Mouse (Mus musculus) liver, embryonic 16.5 days (tissue): ENCODE measurements around the gene Bri3. TPM values are rescaled to one million over a fixed set of nuclear protein-coding genes. Genes with fewer than 3 reads are reported as not detected.

Source experiments
- ATAC-seq: fragments of 200-750 bp; cut with Nextera tagmentation; 2 replicates; pipeline ENCODE4 v1.8.0; 2017; ENCODE audit warnings: low read depth, mild to moderate bottlenecking, moderate number of reproducible peaks, moderate library complexity
- H3K27ac ChIP-seq: fragments of 300-500 bp; sonication (generic); 2 replicates; pipeline ENCODE4 v1.5.1; 2014; ENCODE audit warnings: mild to moderate bottlenecking, low read length
- H3K27me3 ChIP-seq: fragments of 300-500 bp; sonication (generic); 2 replicates; pipeline ENCODE4 v1.6.1; 2014; ENCODE audit warnings: low read depth, low read length, mixed read lengths; ENCODE audit not compliant: control insufficient read depth, insufficient read depth
- H3K36me3 ChIP-seq: fragments of 300-500 bp; sonication (generic); 2 replicates; pipeline ENCODE4 v1.6.1; 2014; ENCODE audit warnings: mild to moderate bottlenecking; ENCODE audit not compliant: control insufficient read depth, insufficient read depth
- H3K4me1 ChIP-seq: fragments of 300-500 bp; sonication (generic); 2 replicates; pipeline ENCODE4 v1.6.1; 2014; ENCODE audit warnings: low read depth, low read length, mixed read lengths; ENCODE audit not compliant: control insufficient read depth
- H3K4me2 ChIP-seq: fragments of 300-500 bp; sonication (generic); 2 replicates; pipeline ENCODE4 v1.6.1; 2014; ENCODE audit warnings: low read depth, low read length, mixed read lengths
- H3K4me3 ChIP-seq: fragments of 300-500 bp; sonication (generic); 2 replicates; pipeline ENCODE4 v1.5.1; 2014; ENCODE audit warnings: low read depth, mild to moderate bottlenecking, low read length
- H3K9ac ChIP-seq: fragments of 300-500 bp; sonication (generic); 2 replicates; pipeline ENCODE4 v1.6.1; 2014; ENCODE audit warnings: low read depth, low read length
- H3K9me3 ChIP-seq: fragments of 300-500 bp; sonication (generic); replicated peaks from 2 replicates; pipeline ENCODE4 v1.6.1; 2016; ENCODE audit warnings: low read length; ENCODE audit not compliant: control insufficient read depth
- WGBS: fragments of 180-500 bp; shearing (Covaris S2); extraction: QIAGEN DNeasy Blood & Tissue Kit; methylation state at CpG from one replicate; pipeline ENCODE4 v1.1.7; 2014; ENCODE audit not compliant: insufficient replicate concordance; 5-methylcytosine and 5-hydroxymethylcytosine counted together
- polyA plus RNA-seq: library from polyadenylated mRNA; unstranded; fragments of >200 nt; fragmentation: Nextera tagmentation; extraction: Ambion mirVana; gene quantifications from 2 replicates; pipeline ENCODE4 v1.2.1, GENCODE M21; 2015

Bri3 gene
- polyA plus RNA-seq, 1 experiment from 2014 or later = 21.8 TPM

GRCm38 (mm10) chr5:144226220-144226619 lies 18.0 kb upstream of the Bri3 start:
- Histone ChIP-seq H3K9me3 (no peaks in the 10 kb centered on the region), H3K4me1 (peaks cover 3% of the 10 kb centered on the region), H3K9ac (no peak overlapping the region), H3K27ac (no peak overlapping the region), H3K27me3 (no peaks in the 10 kb centered on the region), H3K4me2 (no peak overlapping the region), H3K4me3 (no peak overlapping the region), H3K36me3 (no peaks in the 10 kb centered on the region)
- no peak for ATAC-seq
- WGBS = 30% methylated on average over 11 of the region's 11 CpGs

- Histone ChIP-seq H3K9ac (no peak overlapping the region), H3K9me3 (no peaks in the 10 kb centered on the region), H3K27me3 (no peaks in the 10 kb centered on the region), H3K4me3 (no peak overlapping the region), H3K4me1 (no peaks in the 10 kb centered on the region), H3K36me3 (no peaks in the 10 kb centered on the region), H3K4me2 (no peak overlapping the region), H3K27ac (no peak overlapping the region)
- no peak for ATAC-seq
- WGBS = 76% methylated on average over 7 of the region's 7 CpGs
Measured at GRCm38 (mm10) chr5:144230216-144230615, 14.0 kb upstream of the Bri3 start.

DNA sequence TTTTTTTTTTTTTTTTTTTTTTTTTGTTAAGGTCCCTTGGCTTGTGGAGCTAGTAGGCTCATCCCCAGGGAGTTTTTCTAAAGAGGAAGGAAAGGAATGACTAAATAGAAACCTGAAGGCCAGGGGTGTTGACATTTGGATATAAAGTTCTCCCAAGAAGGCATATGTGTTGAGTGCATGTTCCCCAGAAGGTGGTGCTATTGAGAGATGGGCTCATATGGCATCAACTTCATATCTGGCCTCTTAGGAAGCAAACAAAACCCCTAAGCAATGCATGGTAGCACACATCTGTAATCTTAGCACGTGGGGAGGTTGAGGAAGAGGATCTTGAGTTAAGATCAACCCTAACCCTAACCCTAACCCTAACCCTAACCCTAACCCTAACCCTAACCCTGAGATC lies 12.8 kb upstream of the Bri3 start:
- no peak for ATAC-seq
- Histone ChIP-seq H3K4me2 (no peak overlapping the region), H3K27me3 (no peaks in the 10 kb centered on the region), H3K27ac (no peak overlapping the region), H3K9me3 (no peaks in the 10 kb centered on the region), H3K4me1 (no peaks in the 10 kb centered on the region), H3K9ac (no peak overlapping the region), H3K36me3 (no peaks in the 10 kb centered on the region), H3K4me3 (no peak overlapping the region)
- 44% methylated on average over 1 of the region's 1 CpGs for WGBS

DNA sequence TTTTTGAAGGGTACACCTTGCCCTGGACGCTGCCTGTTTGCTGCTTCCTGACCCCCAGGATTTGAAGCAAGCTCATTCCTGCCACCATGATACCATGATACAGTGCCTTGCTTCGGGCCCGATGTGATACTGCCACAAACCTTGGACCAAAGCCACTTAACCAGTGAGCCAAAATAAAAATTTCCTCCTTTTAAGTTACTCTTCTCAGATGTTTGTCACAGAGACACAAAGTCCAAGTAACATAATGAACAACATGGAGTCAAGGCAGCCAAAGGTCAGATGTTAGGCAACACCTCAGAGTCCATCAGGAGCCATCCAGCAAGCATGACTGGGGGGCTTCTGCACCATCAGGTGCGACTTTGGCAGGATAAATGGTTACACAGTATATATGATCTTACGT lies 11.7 kb upstream of the Bri3 start:
- Histone ChIP-seq H3K27ac (no peak overlapping the region), H3K4me3 (no peak overlapping the region), H3K4me1 (no peaks in the 10 kb centered on the region), H3K36me3 (no peaks in the 10 kb centered on the region), H3K9ac (no peak overlapping the region), H3K4me2 (no peak overlapping the region), H3K27me3 (no peaks in the 10 kb centered on the region), H3K9me3 (no peaks in the 10 kb centered on the region)
- ATAC-seq = no peak
- 65% methylated on average over 5 of the region's 5 CpGs for WGBS

DNA sequence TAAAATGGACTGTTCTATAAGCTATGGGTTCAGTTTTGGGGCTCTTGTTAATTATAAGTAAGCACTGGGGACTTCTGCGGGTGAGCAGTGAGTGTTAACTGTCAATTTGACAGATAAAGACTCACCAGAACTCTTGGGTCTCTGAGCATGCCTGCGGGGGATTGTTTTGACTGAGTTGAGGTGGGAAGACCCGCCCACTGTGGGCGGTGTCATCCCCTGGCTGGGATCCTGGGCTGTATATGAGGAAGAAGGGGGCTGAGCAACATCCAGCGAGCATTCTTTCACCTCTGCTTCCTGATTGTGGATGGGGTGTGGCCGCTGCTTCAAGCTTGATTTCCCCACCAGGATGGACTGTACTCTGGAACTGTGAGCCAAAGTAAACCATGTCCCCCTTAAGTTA lies 10.0 kb upstream of the Bri3 start:
- no peak for ATAC-seq
- no peaks in the 10 kb centered on the region for H3K4me1 ChIP-seq
- no peaks in the 10 kb centered on the region for H3K36me3 ChIP-seq
- no peak overlapping the region for H3K4me3 ChIP-seq
- H3K4me2 ChIP-seq = no peak overlapping the region
- H3K27ac ChIP-seq = no peak overlapping the region
- WGBS = 46% methylated on average over 6 of the region's 6 CpGs
- no peak overlapping the region for H3K9ac ChIP-seq
- no peaks in the 10 kb centered on the region for H3K9me3 ChIP-seq
- no peaks in the 10 kb centered on the region for H3K27me3 ChIP-seq

DNA sequence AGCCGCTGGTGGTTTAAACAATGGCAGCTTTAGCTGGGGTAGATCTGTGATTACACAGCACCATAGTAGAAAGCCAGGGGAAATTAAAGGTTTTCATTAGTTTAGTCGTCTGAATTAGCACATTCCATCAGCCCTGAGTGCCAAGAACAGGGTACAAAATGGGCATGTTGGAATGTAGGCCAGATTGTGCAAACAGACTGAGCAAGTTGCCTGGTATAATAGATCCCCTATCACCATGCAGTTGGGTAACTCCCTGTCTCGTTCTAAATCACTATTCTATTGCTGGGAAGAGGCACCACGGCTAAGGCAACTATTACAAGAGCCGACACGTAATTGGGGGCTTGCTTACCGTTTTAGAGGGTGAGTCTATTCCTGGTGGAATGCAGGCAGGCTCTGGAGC lies 9.5 kb upstream of the Bri3 start:
- 67% methylated on average over 7 of the region's 7 CpGs for WGBS
- H3K27ac ChIP-seq = no peak overlapping the region
- H3K4me3 ChIP-seq = no peak overlapping the region
- H3K36me3 ChIP-seq = no peaks in the 10 kb centered on the region
- ATAC-seq = no peak
- H3K9me3 ChIP-seq = no peaks in the 10 kb centered on the region
- H3K4me2 ChIP-seq = no peak overlapping the region
- no peak overlapping the region for H3K9ac ChIP-seq
- H3K27me3 ChIP-seq = no peaks in the 10 kb centered on the region
- no peaks in the 10 kb centered on the region for H3K4me1 ChIP-seq

GRCm38 (mm10) chr5:144238969-144239368 lies 5.3 kb upstream of the Bri3 start:
- no peaks in the 10 kb centered on the region for H3K27me3 ChIP-seq
- WGBS = 61% methylated on average over 1 of the region's 1 CpGs

DNA sequence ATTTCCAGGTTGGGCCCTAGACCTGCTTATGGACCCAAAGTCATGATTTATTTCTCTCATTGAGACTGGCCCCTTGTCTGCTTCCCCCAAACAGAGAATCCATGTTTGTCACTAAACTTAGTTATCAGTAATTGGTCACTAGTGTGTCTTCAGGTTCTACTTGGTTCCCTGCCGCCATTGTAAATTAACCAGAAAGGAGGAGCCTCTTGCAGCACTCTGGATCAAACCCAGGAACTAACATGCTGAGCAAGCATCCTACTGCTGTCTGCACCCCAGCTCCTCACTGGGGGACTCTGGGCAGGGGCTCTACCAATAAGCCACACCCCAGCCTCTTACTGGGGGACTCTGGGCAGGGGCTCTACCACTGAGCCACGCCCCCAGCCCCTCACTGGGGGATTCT lies 1.4 kb downstream of the Bri3 start:
- WGBS = 53% methylated on average over 2 of the region's 2 CpGs
- H3K9me3 ChIP-seq = peaks cover 2% of the 10 kb centered on the region; the same call in 1 of the 2 replicates
- H3K27ac ChIP-seq = no peak overlapping the region
- H3K4me3 ChIP-seq = no peak overlapping the region
- no peaks in the 10 kb centered on the region for H3K27me3 ChIP-seq
- H3K36me3 ChIP-seq = no peaks in the 10 kb centered on the region
- H3K4me2 ChIP-seq = no peak overlapping the region
- no peaks in the 10 kb centered on the region for H3K4me1 ChIP-seq
- no peak overlapping the region for H3K9ac ChIP-seq
- ATAC-seq = no peak

More at GRCm38 (mm10) chr5:144238969-144239368, 5.3 kb upstream of the Bri3 start:
- H3K4me1 ChIP-seq = no peaks in the 10 kb centered on the region
- H3K9me3 ChIP-seq = no peaks in the 10 kb centered on the region
- H3K9ac ChIP-seq = no peak overlapping the region
- H3K4me3 ChIP-seq = no peak overlapping the region
- H3K4me2 ChIP-seq = no peak overlapping the region
- ATAC-seq = no peak
- H3K36me3 ChIP-seq = no peaks in the 10 kb centered on the region
- no peak overlapping the region for H3K27ac ChIP-seq

DNA sequence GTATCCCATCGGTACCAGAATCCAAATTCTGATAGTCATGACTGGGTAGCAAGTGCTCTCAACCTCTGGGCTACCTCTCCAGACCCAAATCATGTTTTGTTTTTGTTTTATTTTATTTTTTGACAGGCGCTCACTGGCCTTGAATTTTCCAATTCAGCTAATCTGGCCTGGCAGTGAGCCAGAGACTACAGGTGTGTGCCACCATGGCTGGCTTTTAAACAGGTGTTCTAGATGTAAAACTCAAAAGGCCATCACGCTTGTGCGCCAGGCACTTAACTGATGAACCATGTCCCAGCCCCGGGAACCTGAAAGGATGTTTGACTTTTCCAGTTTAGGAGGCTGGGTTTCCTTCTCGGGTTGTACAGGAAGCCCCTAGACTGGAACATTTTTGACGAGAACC lies 2.4 kb downstream of the Bri3 start:
- no peak for ATAC-seq
- Histone ChIP-seq H3K4me2 (no peak overlapping the region), H3K9ac (no peak overlapping the region)

More for the DNA sequence above, 2.4 kb downstream of the Bri3 start:
- Histone ChIP-seq H3K4me1 (no peaks in the 10 kb centered on the region), H3K27me3 (no peaks in the 10 kb centered on the region), H3K9me3 (peaks cover 2% of the 10 kb centered on the region; the same call in 1 of the 2 replicates), H3K4me3 (no peak overlapping the region), H3K27ac (no peak overlapping the region), H3K36me3 (no peaks in the 10 kb centered on the region)
- 61% methylated on average over 7 of the region's 7 CpGs for WGBS
